Mouse (Mus musculus) heart, adult 2 months (tissue): Measurements from ENCODE around the gene Tfe3.

Experiments
- CTCF ChIP-seq: fragments of 200-600 bp; IDR thresholded peaks from 2 replicates; pipeline ENCODE4 v1.8.1; 2022; ENCODE audit warnings: antibody characterized with exemption, mild to moderate bottlenecking, moderate library complexity
- POLR2A ChIP-seq: fragments of 200-500 bp; IDR thresholded peaks from 2 replicates; pipeline ENCODE4 v1.6.1; 2011; ENCODE audit warnings: mild to moderate bottlenecking, low read depth, low read length, control low read depth; ENCODE audit not compliant: insufficient read depth

- no peak for TF ChIP-seq CTCF
- peak; percentile 59 for TF ChIP-seq POLR2A
Observed at GRCm38 (mm10) chrX:7789542-7790136, 27.3 kb downstream of the Tfe3 start, which contains the start of gene Gripap1.
